Mouse (Mus musculus): ENCODE measurements around the gene Ppm1b. TPM values are rescaled to one million over a fixed set of nuclear protein-coding genes. Genes with fewer than 3 reads are reported as not detected.
"Not testable (repeated sequence)": the region's sequence is repeated elsewhere in the genome, so short reads cannot be mapped to it uniquely, and the experiment has no call there.

The Ppm1b gene
- 100 to 1,000 TPM; 146 to 152 TPM for total RNA-seq (2021)

DNA sequence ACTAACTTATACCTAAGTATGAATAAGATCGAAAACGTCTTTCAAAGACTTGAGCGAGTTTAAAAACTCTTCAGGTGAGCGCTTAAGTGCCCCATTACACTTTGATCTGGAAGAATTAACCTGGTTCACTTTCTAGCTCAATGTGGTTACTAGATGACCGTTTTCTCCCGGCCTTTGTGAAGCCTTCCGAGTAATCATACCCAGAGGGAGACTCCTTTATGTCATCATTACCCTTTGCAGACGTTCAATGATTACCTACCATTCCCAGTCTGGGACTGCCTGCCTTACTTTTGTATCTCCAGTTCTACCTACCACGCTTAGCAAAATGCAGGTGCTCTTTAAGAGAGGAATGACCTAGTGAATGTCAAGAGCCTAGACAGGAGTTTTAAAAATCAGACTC is at the start of gene Ppm1b:
Gene Ppm1b (plus strand): TSS at position 301 of the 400 bp plus-strand sequence.
- intact Hi-C loops (cut with DNase I): loop anchor here (5.0 kb wide), 1 partner anchor 79 kb away; no protein-coding TSS in a partner anchor
- DNase-seq (ENCODE audit: low spot score in 2 of 2): no peak

DNA sequence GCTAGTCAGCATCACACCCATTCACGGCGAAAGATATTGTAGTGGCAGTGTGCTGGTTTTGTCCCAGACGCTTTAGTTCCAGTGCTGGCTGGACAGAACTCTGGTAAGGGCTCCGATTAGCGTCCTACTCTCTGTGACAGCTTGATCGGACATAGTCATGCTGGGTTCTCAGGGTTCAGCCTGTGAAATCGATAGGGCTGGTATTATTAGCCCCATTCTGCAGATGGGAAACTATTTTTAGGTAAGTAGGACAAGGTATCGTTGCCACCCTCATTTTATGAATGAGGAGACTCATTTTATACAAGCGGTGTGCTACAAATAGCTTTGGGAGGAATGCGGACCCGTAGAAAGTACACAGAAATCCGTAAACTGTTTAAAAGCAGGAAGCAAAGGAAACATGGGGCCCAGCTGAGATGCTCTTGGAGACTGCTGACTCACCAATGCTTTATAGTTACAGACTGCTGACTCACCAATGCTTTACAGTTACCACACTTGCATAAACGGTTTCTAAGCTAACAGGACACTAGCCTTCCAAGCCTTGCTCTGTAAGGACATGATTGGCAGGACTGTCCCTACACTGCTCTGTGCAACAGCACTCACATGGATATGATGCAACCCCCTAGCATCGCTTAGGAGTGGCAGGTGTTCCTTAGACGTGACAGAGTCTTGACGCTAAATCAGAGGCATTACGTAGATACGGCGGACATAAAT is 34.7 kb upstream of the Ppm1b start:
- intact Hi-C loops (cut with DNase I): no loop called here

DNA sequence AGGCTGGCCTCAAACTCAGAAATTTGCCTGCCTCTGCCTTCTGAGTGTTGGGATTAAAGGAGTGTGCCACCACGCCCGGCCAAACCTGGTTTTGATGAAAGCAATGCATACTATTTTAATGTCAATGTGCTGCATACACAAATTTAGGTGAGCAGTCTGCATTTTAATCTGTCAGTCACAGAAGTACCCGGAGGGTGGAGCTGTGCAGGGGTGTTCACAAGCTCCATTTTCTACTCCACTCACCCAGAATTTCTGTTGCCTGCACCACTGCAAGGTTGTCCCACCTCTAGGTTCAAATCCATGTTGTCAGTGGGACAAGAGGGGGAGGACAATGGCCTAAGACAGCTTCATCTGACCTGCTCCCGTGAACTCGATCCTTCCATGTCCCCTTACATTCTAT is 31.8 kb upstream of the Ppm1b start:
- intact Hi-C loops (cut with DNase I): no loop called here

More for the DNA sequence above, 34.7 kb upstream of the Ppm1b start:
- no peak for DNase-seq (ENCODE audit: low spot score in 2 of 2)

DNA sequence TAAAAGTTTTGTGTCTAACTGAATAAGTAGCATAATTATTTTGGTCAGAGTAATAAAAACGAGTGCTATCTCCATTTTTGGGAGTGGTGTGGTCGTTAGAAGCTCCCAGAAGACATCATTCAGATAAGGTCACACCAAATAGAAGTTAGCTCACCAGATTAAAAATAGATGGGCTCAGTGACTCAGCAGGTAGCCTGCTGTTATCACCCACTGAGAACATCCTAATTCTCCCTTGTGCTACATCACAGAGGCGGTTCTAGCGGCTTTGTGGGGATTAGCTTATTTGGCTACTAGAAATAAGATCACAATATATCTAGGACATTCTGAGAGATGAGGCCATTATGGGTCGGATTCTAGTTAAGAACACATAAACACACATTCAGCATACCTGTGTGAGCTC is 30.3 kb upstream of the Ppm1b start:
- no peak for DNase-seq (ENCODE audit: low spot score in 2 of 2)
- intact Hi-C loops (cut with DNase I): no loop called here

More for the DNA sequence above, 31.8 kb upstream of the Ppm1b start:
- DNase-seq (ENCODE audit: low spot score in 2 of 2): no peak

DNA sequence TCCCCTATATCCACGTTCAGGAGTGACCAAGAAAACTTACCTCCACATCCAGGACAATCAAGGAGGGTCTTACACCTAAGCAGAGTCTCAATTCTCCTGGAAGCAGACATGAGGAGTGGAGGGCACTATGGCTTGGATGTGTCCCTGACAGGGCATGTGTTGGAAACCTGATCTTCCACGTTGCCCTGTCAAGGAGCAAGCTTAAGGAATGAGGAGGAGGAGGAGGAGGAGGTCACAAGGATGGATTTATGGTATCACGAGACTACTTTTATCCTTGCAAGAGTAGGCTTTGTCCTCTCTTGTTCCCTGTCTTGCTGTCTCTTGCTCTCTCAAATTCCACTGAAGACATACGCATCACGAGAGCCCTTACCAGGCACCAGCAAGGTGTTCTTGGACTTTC is 29.0 kb upstream of the Ppm1b start:
- intact Hi-C loops (cut with DNase I): no loop called here

DNA sequence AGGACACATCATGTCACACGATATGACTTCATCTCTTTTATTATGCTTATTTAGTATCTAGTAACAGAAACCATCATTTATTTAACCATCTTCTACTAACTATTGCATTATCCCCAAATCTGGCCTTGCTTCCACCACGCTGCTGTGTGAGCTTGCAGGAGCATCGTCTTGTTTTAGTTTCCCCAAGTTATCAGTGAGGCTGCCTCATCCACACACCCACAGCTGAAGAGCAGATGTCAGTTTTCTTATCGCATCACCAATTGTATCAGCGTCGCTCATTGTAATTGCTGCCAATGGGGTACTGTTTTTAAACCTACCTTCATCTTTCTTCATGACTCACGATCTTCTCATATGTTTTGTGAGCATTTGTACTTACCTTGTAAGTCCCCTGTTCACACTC is 23.6 kb upstream of the Ppm1b start:
- intact Hi-C loops (cut with DNase I): no loop called here
- DNase-seq (ENCODE audit: low spot score in 2 of 2): no peak

More for the DNA sequence above, 29.0 kb upstream of the Ppm1b start:
- DNase-seq (ENCODE audit: low spot score in 2 of 2): no peak

DNA sequence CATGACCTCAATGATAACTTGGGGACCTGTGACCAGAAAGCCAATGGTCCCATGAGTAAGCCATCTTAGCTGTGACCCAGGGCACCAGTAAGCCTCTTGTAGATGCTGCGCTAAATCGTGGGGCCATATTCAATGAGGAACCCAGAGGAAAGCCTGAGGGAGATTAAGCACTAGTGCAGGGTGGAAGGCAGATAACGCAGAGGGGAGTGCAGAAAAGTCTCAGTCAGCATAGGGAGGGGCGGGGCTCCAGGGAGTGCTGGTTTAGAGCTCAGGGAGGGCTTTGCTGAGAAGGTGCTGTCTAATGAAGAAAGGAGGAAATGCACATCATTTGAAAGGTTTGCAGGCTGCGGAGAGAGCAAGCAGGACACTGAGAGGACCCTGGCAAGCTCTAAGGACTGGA is 22.6 kb upstream of the Ppm1b start:
- intact Hi-C loops (cut with DNase I): no loop called here
- DNase-seq (ENCODE audit: low spot score in 2 of 2): no peak

DNA sequence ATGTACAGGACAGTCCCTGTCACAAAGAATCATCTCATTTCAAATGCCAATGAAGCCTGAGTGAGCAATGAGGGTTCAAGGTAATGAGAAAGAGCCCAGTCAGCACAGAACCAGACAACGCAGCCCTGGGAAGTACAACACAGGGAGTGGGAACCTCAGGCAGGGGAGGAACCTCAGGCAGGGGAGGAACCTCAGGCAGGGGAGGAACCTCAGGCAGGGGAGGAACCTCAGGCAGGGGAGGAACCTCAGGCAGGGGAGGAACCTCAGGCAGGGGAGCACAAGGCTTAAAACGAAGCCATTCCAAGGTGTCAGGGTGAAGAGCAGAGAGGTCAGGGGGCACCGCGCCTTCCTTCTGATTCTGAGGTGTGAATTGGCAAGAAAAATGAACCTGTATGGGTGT is 20.9 kb upstream of the Ppm1b start:
- intact Hi-C loops (cut with DNase I); DNase-seq (ENCODE audit: low spot score in 2 of 2): not testable (repeated sequence)

DNA sequence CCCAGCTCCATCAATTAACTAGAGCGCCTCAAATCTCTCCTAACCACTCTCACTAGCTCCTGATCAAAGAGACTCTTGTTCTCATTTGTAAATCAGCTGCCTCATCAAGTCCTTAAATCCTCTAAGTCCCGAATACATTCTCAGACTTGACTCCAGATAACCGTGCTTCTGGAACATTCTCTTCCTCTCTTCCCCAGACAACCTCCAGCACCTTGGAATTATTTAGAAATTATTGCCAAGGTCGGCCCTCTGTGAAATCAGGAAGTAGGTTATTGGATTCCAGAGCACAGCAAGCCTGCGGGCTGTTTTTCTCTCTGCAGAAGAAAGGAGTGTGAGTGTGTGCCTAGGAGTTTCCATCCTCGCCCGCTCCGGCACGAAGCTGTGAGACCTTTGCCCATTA is 20.2 kb upstream of the Ppm1b start:
- intact Hi-C loops (cut with DNase I): no loop called here
- DNase-seq (ENCODE audit: low spot score in 2 of 2): no peak

DNA sequence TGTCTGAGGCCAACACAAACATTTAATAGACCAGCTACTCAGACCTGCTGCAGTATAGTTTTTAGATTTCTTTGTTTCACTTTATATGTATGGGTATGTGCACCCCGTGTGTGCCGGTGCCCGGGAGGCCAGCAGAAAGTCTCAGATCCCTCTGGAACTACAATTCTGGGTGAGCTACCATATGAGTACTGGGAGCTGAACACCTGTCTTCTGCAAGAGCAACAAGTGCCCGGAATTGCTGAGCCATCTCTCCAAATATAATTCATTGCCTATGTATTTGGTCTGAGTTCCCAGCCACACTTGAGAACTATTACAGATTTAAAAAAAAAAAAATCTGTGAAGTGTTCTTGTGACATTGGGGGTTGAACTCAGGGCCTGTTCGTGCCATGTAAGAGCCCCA is 19.7 kb upstream of the Ppm1b start:
- DNase-seq (ENCODE audit: low spot score in 2 of 2): no peak
- intact Hi-C loops (cut with DNase I): no loop called here

DNA sequence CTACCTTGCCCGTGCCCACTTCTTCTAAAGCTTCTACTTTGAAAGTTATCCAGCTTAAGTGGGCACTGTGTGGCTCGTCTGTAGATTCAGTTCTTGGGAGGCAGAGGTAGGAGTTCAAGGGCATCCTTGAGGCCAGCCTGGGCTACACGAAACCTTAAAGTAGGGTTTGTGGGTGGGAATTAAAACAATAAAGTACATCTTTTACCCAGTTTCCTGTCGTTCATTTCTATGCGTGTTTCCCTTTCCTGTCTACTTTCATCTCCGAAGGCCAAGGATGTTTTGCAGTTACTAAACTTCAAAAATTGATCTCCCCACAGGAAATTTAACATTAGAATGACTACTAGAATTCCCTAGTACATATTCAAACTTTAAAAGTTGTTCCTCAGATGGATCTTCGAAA is 19.3 kb upstream of the Ppm1b start:
- intact Hi-C loops (cut with DNase I): no loop called here
- DNase-seq (ENCODE audit: low spot score in 2 of 2): no peak

DNA sequence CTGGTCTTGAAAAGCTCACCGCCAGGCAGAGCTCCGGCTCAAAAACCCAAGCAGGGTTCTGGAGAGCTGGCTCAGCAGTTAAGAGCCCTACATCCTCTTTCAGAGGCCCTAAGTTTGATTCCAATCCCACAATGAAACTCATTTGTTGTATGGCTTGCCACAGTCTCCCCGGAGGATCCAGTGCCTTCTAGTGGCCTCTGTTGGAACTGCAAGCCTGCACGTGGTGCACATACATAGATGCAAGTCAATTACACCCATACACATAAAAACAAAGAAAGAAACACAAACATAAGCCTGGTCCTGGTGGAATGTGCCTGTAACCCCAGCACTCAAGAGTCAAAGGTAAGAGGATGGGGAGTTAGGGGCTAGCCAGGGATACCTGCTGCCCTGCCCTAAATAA is 18.3 kb upstream of the Ppm1b start:
- no peak for DNase-seq (ENCODE audit: low spot score in 2 of 2)
- intact Hi-C loops (cut with DNase I): no loop called here

DNA sequence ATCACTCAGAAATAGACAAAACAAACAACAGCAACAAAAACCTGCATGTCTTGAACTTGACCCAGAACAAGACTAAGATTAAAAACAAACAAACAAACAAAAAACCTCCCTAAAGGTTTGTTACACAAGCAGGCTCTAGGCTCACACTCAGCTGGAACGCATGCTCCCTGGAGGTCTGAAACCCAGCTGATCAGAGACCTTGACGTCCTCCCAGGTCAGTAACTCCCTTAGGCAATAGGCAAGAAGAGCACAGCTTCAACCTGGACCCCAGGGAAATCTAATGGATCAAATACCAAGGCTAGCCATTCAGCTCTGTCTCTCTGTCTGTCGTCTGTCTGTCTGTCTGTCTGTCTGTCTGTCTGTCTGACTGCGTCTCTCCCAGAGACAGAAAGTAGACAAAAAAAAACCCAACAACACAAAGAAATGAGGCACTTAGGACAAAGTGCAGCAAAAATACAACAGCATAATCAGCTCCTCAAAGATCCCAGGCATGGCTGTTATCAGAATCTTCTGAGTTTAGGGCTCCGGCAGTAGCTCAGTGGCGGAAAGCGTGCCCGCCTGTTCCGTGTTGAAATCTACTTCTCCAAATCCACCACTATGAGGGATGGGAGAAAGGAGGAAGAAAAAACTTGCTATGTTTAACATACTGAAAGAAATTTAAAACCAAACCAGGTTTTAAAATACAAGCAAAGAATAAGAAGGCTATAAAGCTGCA is 16.4 kb upstream of the Ppm1b start:
- intact Hi-C loops (cut with DNase I): no loop called here

DNA sequence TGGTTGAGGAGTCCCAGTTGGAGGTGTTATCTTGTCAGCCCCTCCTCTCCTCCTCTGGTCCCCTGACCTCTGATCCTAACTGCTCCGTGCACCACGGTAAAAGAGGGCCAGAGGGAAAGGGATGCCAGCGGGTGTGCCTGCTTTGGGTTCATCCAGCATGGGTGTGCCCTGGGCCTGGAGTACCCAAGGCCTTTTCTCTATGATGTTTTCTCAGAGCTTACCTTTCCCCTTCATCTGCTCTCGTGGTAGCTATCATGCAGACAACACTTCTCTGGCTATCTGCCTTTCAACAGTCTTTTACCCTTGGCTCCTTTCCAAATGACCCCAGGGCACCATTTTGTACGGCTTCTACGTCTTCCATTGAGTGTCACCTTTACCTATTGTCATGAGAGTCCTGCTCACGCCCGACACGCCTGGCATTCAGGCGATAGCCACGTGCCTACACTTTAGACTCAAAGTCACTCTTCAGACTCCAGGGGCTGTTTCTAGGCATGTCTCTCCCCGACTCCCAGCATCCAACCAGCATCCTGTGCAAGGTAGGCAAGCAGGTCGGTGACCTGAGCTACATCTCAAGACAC is 15.2 kb upstream of the Ppm1b start:
- DNase-seq (ENCODE audit: low spot score in 2 of 2): no peak

More for the DNA sequence above, 16.4 kb upstream of the Ppm1b start:
- no peak for DNase-seq (ENCODE audit: low spot score in 2 of 2)

DNA sequence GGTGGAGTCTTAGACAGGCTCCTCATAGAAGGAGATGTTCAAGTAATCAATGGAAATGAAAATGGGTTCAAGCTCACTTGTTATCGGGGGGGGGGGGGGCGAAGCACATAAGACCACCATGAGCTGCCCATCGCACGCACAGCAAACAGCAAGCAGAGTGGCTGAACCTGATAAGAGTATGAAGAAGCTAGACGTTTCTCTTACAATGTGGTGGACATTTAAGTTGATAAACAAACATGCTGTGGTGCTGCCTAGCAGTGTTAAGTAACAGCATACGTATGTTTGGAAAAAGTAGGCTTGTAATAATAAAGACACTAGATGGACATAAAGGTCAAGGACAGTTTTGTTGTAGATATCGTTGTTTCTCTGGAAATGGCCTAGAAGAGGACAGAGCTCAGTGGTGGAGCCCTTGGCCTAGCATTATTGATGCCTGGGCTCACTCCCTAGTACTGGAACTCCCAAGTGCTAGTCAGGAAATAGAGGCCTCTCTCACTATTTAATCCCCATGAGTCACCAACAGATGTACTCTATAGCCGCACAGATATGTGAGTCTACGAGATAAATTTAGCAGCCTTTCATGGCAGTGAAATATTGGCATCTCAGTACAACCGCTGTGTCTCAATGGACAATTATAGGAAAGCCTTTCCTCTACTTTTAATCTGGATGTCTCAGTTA is 14.0 kb upstream of the Ppm1b start:
- peak; percentile 6 to 7 for DNase-seq (ENCODE audit: low spot score in 2 of 2)
- intact Hi-C loops (cut with DNase I): no loop called here

More for the DNA sequence above, 15.2 kb upstream of the Ppm1b start:
- intact Hi-C loops (cut with DNase I): no loop called here

DNA sequence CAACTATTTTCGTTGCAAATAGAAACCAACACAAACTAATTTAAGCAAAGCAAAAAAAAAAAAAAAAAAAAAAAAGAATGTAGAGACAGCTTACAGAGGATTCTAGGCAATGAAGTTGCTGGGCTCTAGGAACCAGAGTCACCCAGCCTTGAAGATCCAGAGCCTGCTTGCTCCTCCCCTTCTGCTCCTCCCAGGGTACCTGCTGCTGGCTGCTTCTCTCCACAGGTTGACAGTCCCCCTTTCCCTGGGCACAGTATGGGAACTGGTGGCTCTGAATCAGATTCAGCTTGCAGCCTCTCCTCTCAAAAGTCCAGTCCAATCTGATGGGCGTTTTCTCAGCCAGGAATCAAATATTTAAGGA is 13.5 kb upstream of the Ppm1b start:
- DNase-seq (ENCODE audit: low spot score in 2 of 2): no peak
- intact Hi-C loops (cut with DNase I): no loop called here

DNA sequence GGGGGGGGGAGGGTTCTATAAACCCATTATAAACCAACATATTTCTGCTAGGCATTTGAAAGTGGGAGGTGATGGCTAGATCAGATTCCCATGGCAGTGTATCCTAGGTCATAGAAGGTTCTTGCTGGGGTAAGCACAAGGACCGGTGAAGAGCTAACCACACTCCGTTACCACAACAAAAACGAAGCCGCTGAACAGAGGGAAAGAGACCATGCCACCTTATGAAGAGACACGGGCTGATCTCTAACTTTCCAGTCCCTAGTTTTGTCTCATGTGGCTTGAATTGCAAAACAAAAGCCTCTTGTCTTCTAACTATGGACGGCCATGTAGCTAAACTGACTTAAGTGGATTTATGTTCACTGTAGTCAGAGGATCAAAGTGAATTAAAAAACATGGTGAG is 12.2 kb upstream of the Ppm1b start:
- no peak for DNase-seq (ENCODE audit: low spot score in 2 of 2)
- intact Hi-C loops (cut with DNase I): no loop called here

DNA sequence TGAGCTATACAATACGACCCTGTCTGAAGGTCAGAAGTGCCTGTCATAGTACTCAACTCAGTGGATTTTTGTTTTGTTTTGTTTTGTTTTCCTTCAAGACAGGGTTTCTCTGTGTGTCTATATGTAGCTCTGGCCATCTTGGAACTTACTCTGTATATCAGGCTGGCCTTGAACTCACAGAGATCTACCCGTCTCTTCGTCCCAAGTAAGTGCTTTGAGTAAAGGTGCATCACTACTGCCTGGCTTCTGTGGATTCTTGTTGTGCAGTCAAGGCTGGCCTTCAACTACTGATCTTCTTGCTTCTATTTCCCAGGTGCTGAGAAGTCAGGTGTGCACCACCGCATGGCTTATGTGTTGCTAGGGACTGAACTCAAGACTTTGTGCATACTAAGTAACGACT is 4.0 kb upstream of the Ppm1b start:
- DNase-seq (ENCODE audit: low spot score in 2 of 2): no peak
- intact Hi-C loops (cut with DNase I): no loop called here

DNA sequence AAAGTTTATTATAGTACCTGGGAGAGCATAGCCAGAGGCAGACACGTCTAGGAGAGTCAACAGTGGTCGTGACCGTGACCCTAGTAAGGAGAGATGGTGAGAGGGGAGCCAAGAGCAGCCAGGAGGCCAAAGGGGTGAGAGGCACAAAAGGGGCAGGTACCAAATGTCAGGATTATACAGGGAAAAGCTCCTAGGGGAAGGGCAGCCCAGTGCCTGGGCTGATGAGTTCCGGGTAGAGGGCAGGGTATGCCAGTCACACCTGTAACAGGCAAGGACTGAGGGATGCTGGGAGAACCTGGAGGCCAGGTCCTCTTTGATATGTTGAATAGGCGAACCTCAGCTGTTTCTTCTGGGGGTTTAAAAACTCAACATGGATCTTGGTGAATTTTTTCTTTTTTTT is 2.8 kb upstream of the Ppm1b start:
- intact Hi-C loops (cut with DNase I): no loop called here
- DNase-seq (ENCODE audit: low spot score in 2 of 2): no peak

DNA sequence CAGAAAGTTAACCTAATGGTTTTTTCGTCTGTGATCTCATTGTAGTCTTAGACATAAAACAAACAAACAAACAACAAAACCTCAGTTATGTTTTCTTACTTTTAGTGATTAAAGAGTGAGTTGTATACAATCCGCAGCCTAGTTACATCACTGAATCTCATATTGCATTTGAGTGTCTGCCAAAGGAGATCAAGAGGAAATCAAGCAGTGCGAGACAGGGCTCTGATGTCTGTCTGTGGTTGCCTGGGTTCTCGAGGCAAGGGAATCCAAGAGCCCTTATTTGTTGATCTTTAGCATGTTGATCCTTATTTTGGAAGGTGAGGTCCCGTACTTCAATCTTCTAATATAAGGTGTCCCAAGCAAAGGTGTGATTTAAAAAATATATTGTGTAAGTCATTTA is 1.7 kb upstream of the Ppm1b start:
- no peak for DNase-seq (ENCODE audit: low spot score in 2 of 2)
- intact Hi-C loops (cut with DNase I): loop anchor here (5.0 kb wide), 1 partner anchor 78 kb away; no protein-coding TSS in a partner anchor
